Mouse (Mus musculus) macrophage (primary cell): Measurements from ENCODE around the gene Tex12. TPM values are rescaled to one million over a fixed set of nuclear protein-coding genes. Genes with fewer than 3 reads are reported as not detected.
A peak's percentile ranks its signal among the peaks of the same experiment; 100 is the strongest.

Source experiments
- H3K27ac ChIP-seq: fragments of 350-480 bp; formaldehyde crosslinking; 2 replicates; pipeline ENCODE4 v1.9.0; 2021
- H3K36me3 ChIP-seq: fragments of 350-480 bp; formaldehyde crosslinking; 2 replicates; pipeline ENCODE4 v1.9.0; 2021; ENCODE audit errors: inconsistent target
- H3K4me3 ChIP-seq: fragments of 350-480 bp; formaldehyde crosslinking; 2 replicates; pipeline ENCODE4 v1.9.0; 2021; ENCODE audit errors: inconsistent target
- H3K79me2 ChIP-seq: fragments of 350-480 bp; formaldehyde crosslinking; 2 replicates; pipeline ENCODE4 v1.9.0; 2021; ENCODE audit errors: inconsistent target
- WGBS: methylation state at CpG from one replicate; pipeline ENCODE4 v1.1.7; 2026; ENCODE audit warnings: inconsistent platforms; ENCODE audit not compliant: missing documents; 5-methylcytosine and 5-hydroxymethylcytosine counted together
- polyA plus RNA-seq: library from polyadenylated mRNA; stranded (reverse); fragments of 250-400 nt; gene quantifications from 3 replicates; pipeline ENCODE4 v1.2.4, GENCODE M21; 2018; ENCODE audit warnings: inconsistent platforms

Gene Tex12
- polyA plus RNA-seq, 1 experiment from 2014 or later = not detected

- Histone ChIP-seq H3K79me2 (no peaks in the 10 kb centered on the region), H3K27ac (no peak overlapping the region), H3K36me3 (peaks cover 18% of the 10 kb centered on the region), H3K4me3 (no peak overlapping the region)
- WGBS = 93% methylated on average over 4 of the region's 4 CpGs
Observed at GRCm38 (mm10) chr9:50580370-50580769, 19.2 kb upstream of the Tex12 start.

- peaks cover 29% of the 10 kb centered on the region; the same call in 1 of the 2 replicates for H3K36me3 ChIP-seq
- H3K27ac ChIP-seq = no peak overlapping the region
- WGBS = 85% methylated on average over 9 of the region's 10 CpGs
- no peak overlapping the region for H3K4me3 ChIP-seq
- H3K79me2 ChIP-seq = no peaks in the 10 kb centered on the region
Observed at GRCm38 (mm10) chr9:50569599-50570525, 8.7 kb upstream of the Tex12 start.

GRCm38 (mm10) chr9:50567881-50568280 lies 6.8 kb upstream of the Tex12 start:
- H3K79me2 ChIP-seq = no peaks in the 10 kb centered on the region
- H3K4me3 ChIP-seq = no peak overlapping the region
- peaks cover 13% of the 10 kb centered on the region; the same call in 1 of the 2 replicates for H3K36me3 ChIP-seq
- H3K27ac ChIP-seq = no peak overlapping the region
- 81% methylated on average over 2 of the region's 2 CpGs for WGBS

- H3K79me2 ChIP-seq = no peaks in the 10 kb centered on the region
- no peak overlapping the region for H3K27ac ChIP-seq
- WGBS = 11% methylated on average over 4 of the region's 4 CpGs
- no peak overlapping the region for H3K4me3 ChIP-seq
- H3K36me3 ChIP-seq = peaks cover 13% of the 10 kb centered on the region; the same call in 1 of the 2 replicates
Observed at GRCm38 (mm10) chr9:50567372-50567771, 6.2 kb upstream of the Tex12 start.

GRCm38 (mm10) chr9:50565940-50566339 lies 4.8 kb upstream of the Tex12 start:
- Histone ChIP-seq H3K79me2 (no peaks in the 10 kb centered on the region), H3K27ac (no peak overlapping the region), H3K36me3 (peaks cover 13% of the 10 kb centered on the region; the same call in 1 of the 2 replicates), H3K4me3 (no peak overlapping the region)
- 98% methylated on average over 4 of the region's 4 CpGs for WGBS

- 60% methylated on average over 7 of the region's 7 CpGs for WGBS
- Histone ChIP-seq H3K79me2 (no peaks in the 10 kb centered on the region), H3K36me3 (peaks cover 7% of the 10 kb centered on the region; the same call in 1 of the 2 replicates), H3K27ac (no peak overlapping the region), H3K4me3 (no peak overlapping the region)
Observed at GRCm38 (mm10) chr9:50565173-50565572, 4.0 kb upstream of the Tex12 start.

- Histone ChIP-seq H3K36me3 (no peaks in the 10 kb centered on the region), H3K27ac (no peak overlapping the region), H3K79me2 (no peaks in the 10 kb centered on the region), H3K4me3 (no peak overlapping the region)
- WGBS = 96% methylated on average over 2 of the region's 2 CpGs
Observed at GRCm38 (mm10) chr9:50561918-50562360, 814 bp upstream of the Tex12 start.

- H3K27ac ChIP-seq = peak within 1 kb of the TSS; percentile 83
Observed at GRCm38 (mm10) chr9:50555094-50555446, 6.1 kb downstream of the Tex12 start, which contains the start of gene Bco2. Gene Bco2 (minus strand): TSS chr9:50555181.

GRCm38 (mm10) chr9:50554241-50555093 lies 6.7 kb downstream of the Tex12 start, which contains the start of gene Il18:
Gene Il18 (plus strand): TSS chr9:50554827.
- peaks cover 10% of the 10 kb centered on the region; the same call in 1 of the 2 replicates for H3K79me2 ChIP-seq
- H3K4me3 ChIP-seq = peak within 1 kb of the TSS; percentile 39
- no peaks in the 10 kb centered on the region for H3K36me3 ChIP-seq
- 23% methylated on average over 12 of the region's 12 CpGs for WGBS
- peak within 1 kb of the TSS; percentile 83 for H3K27ac ChIP-seq

More at GRCm38 (mm10) chr9:50555094-50555446, 6.1 kb downstream of the Tex12 start, which contains the start of gene Bco2:
- 50% methylated on average over 2 of the region's 2 CpGs for WGBS
- Histone ChIP-seq H3K36me3 (no peaks in the 10 kb centered on the region), H3K4me3 (peak within 1 kb of the TSS; percentile 39), H3K79me2 (peaks cover 10% of the 10 kb centered on the region; the same call in 1 of the 2 replicates)

GRCm38 (mm10) chr9:50553547-50553946 lies 7.6 kb downstream of the Tex12 start:
- H3K79me2 ChIP-seq = peaks cover 10% of the 10 kb centered on the region; the same call in 1 of the 2 replicates
- peak overlapping the region; percentile 7; the same call in 1 of the 2 replicates for H3K4me3 ChIP-seq
- H3K27ac ChIP-seq = peak overlapping the region; percentile 83
- H3K36me3 ChIP-seq = no peaks in the 10 kb centered on the region
- WGBS = 0% methylated on average over 2 of the region's 2 CpGs

GRCm38 (mm10) chr9:50552206-50552605 lies 8.9 kb downstream of the Tex12 start:
- H3K36me3 ChIP-seq = no peaks in the 10 kb centered on the region
- no peak overlapping the region for H3K4me3 ChIP-seq
- peak overlapping the region; percentile 83 for H3K27ac ChIP-seq
- 42% methylated on average over 5 of the region's 5 CpGs for WGBS
- H3K79me2 ChIP-seq = peaks cover 10% of the 10 kb centered on the region; the same call in 1 of the 2 replicates

- Histone ChIP-seq H3K79me2 (no peaks in the 10 kb centered on the region), H3K36me3 (no peaks in the 10 kb centered on the region; the same call in 1 of the 2 replicates), H3K27ac (no peak overlapping the region), H3K4me3 (no peak overlapping the region)
- WGBS = 92% methylated on average over 4 of the region's 4 CpGs
Observed at GRCm38 (mm10) chr9:50548936-50549335, 12.2 kb downstream of the Tex12 start.

GRCm38 (mm10) chr9:50547859-50548478 lies 13.2 kb downstream of the Tex12 start:
- no peak overlapping the region for H3K27ac ChIP-seq
- H3K4me3 ChIP-seq = no peak overlapping the region
- no peaks in the 10 kb centered on the region; the same call in 1 of the 2 replicates for H3K36me3 ChIP-seq
- no peaks in the 10 kb centered on the region for H3K79me2 ChIP-seq
- WGBS = 23% methylated on average over 5 of the region's 5 CpGs

- Histone ChIP-seq H3K79me2 (no peaks in the 10 kb centered on the region), H3K4me3 (no peak overlapping the region), H3K27ac (no peak overlapping the region), H3K36me3 (no peaks in the 10 kb centered on the region; the same call in 1 of the 2 replicates)
- 90% methylated on average over 9 of the region's 9 CpGs for WGBS
Observed at GRCm38 (mm10) chr9:50542401-50542800, 18.7 kb downstream of the Tex12 start.
